Mouse (Mus musculus) forebrain, embryonic 14.5 days (tissue): ENCODE measurements around the gene Fuca1. TPM values are rescaled to one million over a fixed set of nuclear protein-coding genes. Genes with fewer than 3 reads are reported as not detected.

Experiments
- ATAC-seq: fragments of 200-750 bp; cut with Nextera tagmentation; 2 replicates; pipeline ENCODE4 v1.8.0; 2017; ENCODE audit warnings: mild to moderate bottlenecking, moderate library complexity
- DNase-seq: peaks from one replicate; pipeline ENCODE4 v3.0.0-alpha.2; 2015; ENCODE audit warnings: low spot score
- H3K27ac ChIP-seq: fragments of 300-500 bp; sonication (generic); 2 replicates; pipeline ENCODE4 v1.5.1; 2014; ENCODE audit warnings: low read depth, mild to moderate bottlenecking, control low read depth, low read length, moderate library complexity
- H3K27me3 ChIP-seq: fragments of 300-500 bp; sonication (generic); replicated peaks from 2 replicates; pipeline ENCODE4 v1.6.1; 2014; ENCODE audit warnings: low read length, control low read depth, mixed read lengths; ENCODE audit not compliant: control insufficient read depth, insufficient read depth
- H3K36me3 ChIP-seq: fragments of 300-500 bp; sonication (generic); 2 replicates; pipeline ENCODE4 v1.6.1; 2014; ENCODE audit warnings: low read length, control low read depth; ENCODE audit not compliant: control insufficient read depth, insufficient read depth
- H3K4me1 ChIP-seq: fragments of 300-500 bp; sonication (generic); 2 replicates; pipeline ENCODE4 v1.6.1; 2014; ENCODE audit warnings: antibody characterized with exemption, low read length, control low read depth; ENCODE audit not compliant: control insufficient read depth, insufficient read depth
- H3K4me2 ChIP-seq: fragments of 300-500 bp; sonication (generic); 2 replicates; pipeline ENCODE4 v1.6.1; 2014; ENCODE audit warnings: mild to moderate bottlenecking, control low read depth, low read length
- H3K4me3 ChIP-seq: fragments of 300-500 bp; sonication (generic); 2 replicates; pipeline ENCODE4 v1.5.1; 2014; ENCODE audit warnings: low read depth, low read length, control low read depth
- H3K9ac ChIP-seq: fragments of 300-500 bp; sonication (generic); 2 replicates; pipeline ENCODE4 v1.6.1; 2014; ENCODE audit warnings: mild to moderate bottlenecking, low read length, control low read depth, moderate library complexity
- H3K9me3 ChIP-seq: fragments of 300-500 bp; sonication (generic); replicated peaks from 2 replicates; pipeline ENCODE4 v1.6.1; 2016; ENCODE audit warnings: low read length, control low read depth, mixed read lengths; ENCODE audit not compliant: control insufficient read depth
- WGBS: fragments of 180-500 bp; shearing (Covaris S2); extraction: QIAGEN DNeasy Blood & Tissue Kit; methylation state at CpG from one replicate; pipeline ENCODE4 v1.1.7; 2014; 5-methylcytosine and 5-hydroxymethylcytosine counted together
- polyA plus RNA-seq: library from polyadenylated mRNA; unstranded; fragments of >200 nt; fragmentation: Nextera tagmentation; extraction: Ambion mirVana; gene quantifications from 2 replicates; pipeline ENCODE4 v1.2.1, GENCODE M21; 2014

The Fuca1 gene
- polyA plus RNA-seq, 1 experiment from 2014 or later: 60.7 TPM

DNA sequence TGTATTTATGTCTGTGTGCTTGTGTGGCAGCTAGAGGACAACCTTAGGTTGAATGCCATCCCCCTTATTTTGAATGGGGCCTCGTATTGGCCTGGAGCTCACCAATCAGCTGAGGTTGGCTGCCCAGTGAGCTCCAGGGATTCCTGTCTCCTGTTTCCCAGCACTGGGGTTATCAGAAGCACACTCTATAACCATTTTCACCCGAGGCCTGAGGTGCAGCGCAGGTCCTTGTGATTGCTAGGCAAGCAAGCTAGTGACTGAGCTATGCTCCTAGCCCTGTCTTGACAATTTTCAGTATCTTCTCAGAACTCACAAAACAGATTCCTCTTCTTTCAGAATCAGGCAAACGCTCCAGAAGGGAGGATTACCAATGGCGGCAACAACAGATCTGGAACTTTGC lies 64.0 kb downstream of the Fuca1 start:
- no peak for ATAC-seq
- WGBS: 90% methylated on average over 5 of the region's 5 CpGs
- H3K9ac ChIP-seq: no peak overlapping the region
- H3K4me1 ChIP-seq: peaks cover 9% of the 10 kb centered on the region
- H3K36me3 ChIP-seq: peaks cover 34% of the 10 kb centered on the region
- no peak overlapping the region for H3K4me3 ChIP-seq
- DNase-seq: no peak
- H3K4me2 ChIP-seq: no peak overlapping the region
- no peaks in the 10 kb centered on the region for H3K27me3 ChIP-seq
- no peak overlapping the region for H3K27ac ChIP-seq
- H3K9me3 ChIP-seq: no peaks in the 10 kb centered on the region

DNA sequence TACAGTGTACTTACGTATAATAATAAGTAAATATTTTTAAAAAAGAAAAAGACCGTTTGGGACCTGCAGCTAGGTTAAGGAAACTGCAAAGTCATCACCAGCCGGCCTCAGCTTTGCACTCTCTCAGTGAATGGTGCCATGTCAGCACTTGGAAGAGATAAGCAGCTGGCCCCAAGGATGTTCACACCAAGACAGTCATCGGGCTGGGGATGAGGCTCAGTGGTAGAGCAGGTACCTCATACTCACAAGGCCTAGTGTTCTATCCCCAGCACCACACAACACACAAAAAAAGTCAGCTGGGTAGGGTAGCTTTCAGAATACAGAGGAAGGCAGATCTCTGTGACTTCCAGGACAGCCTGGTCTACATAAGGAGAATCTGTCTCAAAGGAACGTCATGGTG lies 64.7 kb downstream of the Fuca1 start:
- no peak overlapping the region for H3K27ac ChIP-seq
- no peak overlapping the region for H3K4me3 ChIP-seq
- H3K36me3 ChIP-seq: peaks cover 34% of the 10 kb centered on the region
- H3K27me3 ChIP-seq: no peaks in the 10 kb centered on the region
- peaks cover 9% of the 10 kb centered on the region for H3K4me1 ChIP-seq
- no peak for DNase-seq
- H3K4me2 ChIP-seq: no peak overlapping the region
- H3K9ac ChIP-seq: no peak overlapping the region
- H3K9me3 ChIP-seq: no peaks in the 10 kb centered on the region
- WGBS: 89% methylated on average over 5 of the region's 5 CpGs
- no peak for ATAC-seq

DNA sequence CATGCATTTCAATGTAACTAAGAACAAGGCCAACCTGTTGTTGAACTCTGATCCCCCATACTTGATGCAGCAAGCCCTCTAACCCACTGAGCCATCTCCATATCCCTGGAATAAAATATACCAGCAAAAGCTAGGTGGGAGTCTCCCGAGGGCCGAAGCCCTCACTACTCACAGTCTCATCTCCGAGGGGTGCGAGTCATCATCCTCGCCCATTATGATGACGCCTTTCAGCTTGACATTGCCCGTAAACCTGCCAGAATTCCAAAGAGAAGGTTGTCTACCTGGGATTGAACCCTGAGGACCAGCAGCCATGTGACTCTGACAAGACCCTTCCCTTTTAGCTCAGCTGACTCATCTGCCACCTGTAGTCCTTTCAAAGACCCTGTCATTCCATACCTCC lies 65.2 kb downstream of the Fuca1 start:
- H3K4me2 ChIP-seq: peak overlapping the region; percentile 64
- 89% methylated on average over 7 of the region's 7 CpGs for WGBS
- peaks cover 9% of the 10 kb centered on the region for H3K4me1 ChIP-seq
- DNase-seq: no peak
- peak overlapping the region; percentile 94 for H3K4me3 ChIP-seq
- no peaks in the 10 kb centered on the region for H3K9me3 ChIP-seq
- no peak for ATAC-seq
- H3K9ac ChIP-seq: peak overlapping the region; percentile 94; the same call in 1 of the 2 replicates
- no peaks in the 10 kb centered on the region for H3K27me3 ChIP-seq
- peaks cover 32% of the 10 kb centered on the region for H3K36me3 ChIP-seq
- H3K27ac ChIP-seq: no peak overlapping the region

DNA sequence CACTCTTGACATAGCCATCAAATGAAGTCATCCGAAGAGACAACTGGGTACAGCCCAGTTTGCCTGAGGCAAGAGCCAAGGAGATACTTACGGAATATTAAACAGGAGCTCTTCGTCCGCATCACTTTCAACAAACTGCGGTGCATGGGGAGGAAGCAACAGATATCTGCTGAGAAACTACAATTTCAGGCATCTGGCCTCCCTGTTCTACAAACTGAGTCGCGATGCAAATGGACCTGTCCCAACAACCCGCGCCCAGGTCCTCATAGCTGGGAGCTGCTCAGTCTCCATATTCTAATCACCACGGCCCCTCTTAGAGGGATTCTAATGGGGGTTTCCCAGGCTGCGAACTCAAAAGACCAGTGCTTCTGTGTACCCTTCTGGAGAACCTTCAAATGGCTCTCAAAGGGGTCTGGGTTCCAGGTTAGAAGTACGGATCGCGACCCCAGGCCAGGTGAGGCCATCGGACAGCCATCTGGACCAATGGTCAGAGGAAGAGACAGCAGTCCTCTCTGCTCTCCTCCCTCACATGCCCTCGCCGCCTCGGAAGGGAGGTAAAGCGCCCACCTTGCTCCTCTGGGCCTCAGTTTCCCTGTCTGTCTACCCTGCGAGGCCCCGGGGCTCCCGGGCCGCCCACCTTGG lies 65.9 kb downstream of the Fuca1 start:
- H3K4me3 ChIP-seq: peak overlapping the region; percentile 94
- H3K9me3 ChIP-seq: no peaks in the 10 kb centered on the region
- no peak for DNase-seq
- H3K4me1 ChIP-seq: peaks cover 9% of the 10 kb centered on the region
- ATAC-seq: no peak
- no peaks in the 10 kb centered on the region for H3K27me3 ChIP-seq
- H3K9ac ChIP-seq: peak overlapping the region; percentile 94
- peak overlapping the region; percentile 64 for H3K4me2 ChIP-seq
- peaks cover 28% of the 10 kb centered on the region for H3K36me3 ChIP-seq
- peak overlapping the region; percentile 82; the same call in 1 of the 2 replicates for H3K27ac ChIP-seq
- WGBS: 6% methylated on average over 23 of the region's 23 CpGs

DNA sequence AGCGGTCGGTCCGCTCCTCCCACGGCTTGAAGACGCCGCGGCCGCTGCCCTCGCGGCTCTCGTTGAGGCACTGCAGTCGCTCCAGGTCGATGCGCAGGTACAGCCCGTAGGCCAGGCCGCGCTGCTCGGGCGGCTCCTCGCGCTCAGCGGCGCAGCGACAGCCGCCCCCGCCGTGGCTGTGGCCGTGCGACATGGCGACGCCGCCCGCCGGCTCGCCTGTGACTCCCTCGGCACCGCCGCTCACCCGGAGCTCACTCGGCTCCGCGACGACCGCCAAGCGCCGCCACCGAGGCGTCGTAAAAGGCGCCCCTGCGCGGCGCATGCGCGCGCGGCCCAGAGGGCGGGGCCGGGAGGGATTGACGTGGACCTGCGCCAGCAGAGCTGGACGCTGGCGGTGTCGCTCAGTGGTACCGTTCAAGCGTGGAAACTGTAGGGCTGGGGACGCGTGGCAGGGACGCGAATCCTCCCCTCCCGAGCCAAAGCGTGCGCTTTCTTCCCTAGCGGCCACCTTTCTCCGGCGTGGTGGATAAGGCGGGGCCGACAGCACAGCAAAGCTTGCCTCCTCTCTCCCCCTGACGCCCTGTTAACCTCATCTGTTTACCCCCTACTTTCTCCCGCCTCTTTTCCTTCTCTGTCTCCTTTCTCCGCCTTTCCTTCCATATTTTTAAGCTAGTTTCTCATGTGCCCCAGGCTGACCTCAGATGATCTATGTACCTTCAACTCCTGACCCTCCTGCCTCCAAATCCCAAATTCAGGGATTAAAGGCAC lies 66.6 kb downstream of the Fuca1 start, which contains the start of gene Pithd1:
Gene Pithd1, minus strand, starts transcription at position 322 of the 768 bp plus-strand sequence.
- H3K9ac ChIP-seq: peak within 1 kb of the TSS; percentile 94
- H3K36me3 ChIP-seq: peaks cover 28% of the 10 kb centered on the region
- H3K9me3 ChIP-seq: no peaks in the 10 kb centered on the region
- WGBS: under 1% methylated on average over 72 of the region's 81 CpGs
- H3K4me2 ChIP-seq: peak within 1 kb of the TSS; percentile 64
- DNase-seq (peak; percentile 95), ATAC-seq (peak; percentile 93)
- H3K27ac ChIP-seq: peak within 1 kb of the TSS; percentile 82
- no peaks in the 10 kb centered on the region for H3K27me3 ChIP-seq
- peaks cover 9% of the 10 kb centered on the region for H3K4me1 ChIP-seq
- H3K4me3 ChIP-seq: peak within 1 kb of the TSS; percentile 94

DNA sequence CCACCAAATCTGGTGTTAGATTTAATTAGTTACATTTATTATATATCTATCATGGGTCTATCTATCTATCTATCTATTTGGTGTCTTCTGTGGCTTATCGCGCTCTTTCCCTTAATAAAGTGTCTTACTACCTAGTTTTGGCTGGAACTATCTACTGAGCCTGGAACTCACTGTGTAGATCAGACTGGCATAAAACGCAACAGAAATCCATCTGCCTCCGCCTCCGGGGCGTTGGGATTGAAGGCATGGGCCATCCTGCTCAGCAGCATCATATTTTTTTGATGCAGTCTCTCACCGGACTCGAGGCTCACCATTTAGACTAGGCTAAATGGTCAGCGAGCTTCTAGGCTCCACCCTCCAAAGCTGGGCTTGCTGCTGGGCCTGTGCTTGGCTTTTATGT lies 67.2 kb downstream of the Fuca1 start:
- peaks cover 9% of the 10 kb centered on the region for H3K4me1 ChIP-seq
- ATAC-seq (no peak), DNase-seq (no peak)
- H3K36me3 ChIP-seq: peaks cover 24% of the 10 kb centered on the region
- H3K27ac ChIP-seq: peak overlapping the region; percentile 82
- peak overlapping the region; percentile 94 for H3K9ac ChIP-seq
- peak overlapping the region; percentile 64 for H3K4me2 ChIP-seq
- 71% methylated on average over 9 of the region's 9 CpGs for WGBS
- peak overlapping the region; percentile 94 for H3K4me3 ChIP-seq
- H3K27me3 ChIP-seq: no peaks in the 10 kb centered on the region
- H3K9me3 ChIP-seq: no peaks in the 10 kb centered on the region

Other genes with a start within 250 kb of the Fuca1 start
- 0.15 TPM in 1 of 2 replicates, not detected in the other for gene Ifnlr1, start 234.4 kb upstream of the Fuca1 start, polyA plus RNA-seq
- not detected in 2 replicates for gene Il22ra1, start 192.6 kb upstream of the Fuca1 start, polyA plus RNA-seq
- 0.17 and 0.22 TPM in 2 replicates for gene Myom3, start 161.0 kb upstream of the Fuca1 start, polyA plus RNA-seq
- 259 and 304 TPM in 2 replicates for gene Srsf10, start 65.0 kb upstream of the Fuca1 start, polyA plus RNA-seq
- gene Pnrc2, start 46.9 kb upstream of the Fuca1 start, polyA plus RNA-seq: 162 and 165 TPM in 2 replicates
- 0.05 and 0.10 TPM in 2 replicates for gene Cnr2, start 25.3 kb upstream of the Fuca1 start, polyA plus RNA-seq
- gene Hmgcl, start 25.7 kb downstream of the Fuca1 start, polyA plus RNA-seq: 70.4 and 71.0 TPM in 2 replicates
- 32.9 and 35.7 TPM in 2 replicates for gene Gale, start 43.0 kb downstream of the Fuca1 start, polyA plus RNA-seq
- 163 and 168 TPM in 2 replicates for gene Lypla2, start 51.9 kb downstream of the Fuca1 start, polyA plus RNA-seq
- 56.1 and 58.0 TPM in 2 replicates for gene Pithd1, start 66.5 kb downstream of the Fuca1 start, polyA plus RNA-seq
- gene Eloa, start 101.0 kb downstream of the Fuca1 start, polyA plus RNA-seq: 33.7 and 38.1 TPM in 2 replicates
- 331 and 459 TPM in 2 replicates for gene Rpl11, start 132.7 kb downstream of the Fuca1 start, polyA plus RNA-seq
- 117 and 118 TPM in 2 replicates for gene Id3, start 222.8 kb downstream of the Fuca1 start, polyA plus RNA-seq